Mouse (Mus musculus): Measurements from ENCODE around the gene Resf1. TPM values are rescaled to one million over a fixed set of nuclear protein-coding genes. Genes with fewer than 3 reads are reported as not detected.
"Not testable (repeated sequence)": the region's sequence is repeated elsewhere in the genome, so short reads cannot be mapped to it uniquely, and the experiment has no call there.

Resf1 gene
- polyA plus RNA-seq, 1 experiment from 2014 or later = 39.3 TPM

DNA sequence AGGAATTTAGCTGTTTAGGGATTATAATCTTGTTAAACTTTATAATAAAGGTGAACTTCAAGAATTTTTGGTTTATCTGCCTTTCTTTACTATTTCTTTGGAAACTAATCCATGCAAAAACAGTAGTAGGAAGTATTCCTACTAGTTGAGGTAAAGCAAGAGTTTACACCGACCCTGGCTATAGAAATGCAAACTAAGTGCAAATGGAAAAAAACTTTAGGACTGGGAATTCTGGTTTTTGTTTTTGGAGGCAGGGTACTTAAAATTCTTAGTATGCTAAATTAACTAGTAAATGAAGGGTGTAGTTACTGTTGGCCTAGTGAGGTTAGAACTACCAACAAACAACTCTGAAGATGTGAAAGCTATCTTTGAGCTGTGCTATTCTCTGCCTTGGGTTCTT is 3.0 kb downstream of the Resf1 start:
- Histone ChIP-seq H3K27ac (replicated peaks) (no peak overlapping the region), H3K9me3 (replicated peaks) (no peaks in the 10 kb centered on the region), H3K36me3 (peaks cover 53% of the 10 kb centered on the region), H3K4me1 (peaks cover 21% of the 10 kb centered on the region), H3K27me3 (ENCODE audit: low read depth, poor library complexity, severe bottlenecking) (no peaks in the 10 kb centered on the region), H3K4me3 (no peak overlapping the region)
- 74% methylated on average over 1 of the region's 1 CpGs for WGBS
- no peak for DNase-seq (ENCODE audit: low spot score)

DNA sequence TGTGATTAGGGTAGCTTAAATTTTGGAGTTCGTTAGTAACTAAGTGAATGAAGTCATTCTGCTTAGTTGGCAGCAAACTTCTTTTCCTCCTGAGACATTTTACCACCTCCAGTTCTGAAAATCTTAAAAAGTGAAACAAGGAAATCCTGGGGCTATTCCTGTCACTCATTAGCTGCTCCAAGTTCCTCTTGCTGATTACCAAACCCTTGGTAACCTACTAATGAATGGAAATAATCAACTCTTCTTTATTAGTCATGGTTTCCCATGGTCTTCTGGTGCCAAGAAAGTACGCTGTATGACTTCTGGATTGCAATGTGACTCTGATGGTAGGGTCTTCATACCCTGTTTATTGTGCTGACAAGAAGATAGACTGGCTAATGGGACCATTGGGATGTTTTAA is 5.7 kb downstream of the Resf1 start:
- no peaks in the 10 kb centered on the region for H3K27me3 ChIP-seq (ENCODE audit: low read depth, poor library complexity, severe bottlenecking)
- peaks cover 15% of the 10 kb centered on the region for H3K4me1 ChIP-seq
- peaks cover 76% of the 10 kb centered on the region for H3K36me3 ChIP-seq
- no peaks in the 10 kb centered on the region for H3K9me3 ChIP-seq (replicated peaks)
- no peak for DNase-seq (ENCODE audit: low spot score)
- no peak overlapping the region for H3K4me3 ChIP-seq
- H3K27ac ChIP-seq (replicated peaks) = no peak overlapping the region
- WGBS = 89% methylated on average over 2 of the region's 2 CpGs

DNA sequence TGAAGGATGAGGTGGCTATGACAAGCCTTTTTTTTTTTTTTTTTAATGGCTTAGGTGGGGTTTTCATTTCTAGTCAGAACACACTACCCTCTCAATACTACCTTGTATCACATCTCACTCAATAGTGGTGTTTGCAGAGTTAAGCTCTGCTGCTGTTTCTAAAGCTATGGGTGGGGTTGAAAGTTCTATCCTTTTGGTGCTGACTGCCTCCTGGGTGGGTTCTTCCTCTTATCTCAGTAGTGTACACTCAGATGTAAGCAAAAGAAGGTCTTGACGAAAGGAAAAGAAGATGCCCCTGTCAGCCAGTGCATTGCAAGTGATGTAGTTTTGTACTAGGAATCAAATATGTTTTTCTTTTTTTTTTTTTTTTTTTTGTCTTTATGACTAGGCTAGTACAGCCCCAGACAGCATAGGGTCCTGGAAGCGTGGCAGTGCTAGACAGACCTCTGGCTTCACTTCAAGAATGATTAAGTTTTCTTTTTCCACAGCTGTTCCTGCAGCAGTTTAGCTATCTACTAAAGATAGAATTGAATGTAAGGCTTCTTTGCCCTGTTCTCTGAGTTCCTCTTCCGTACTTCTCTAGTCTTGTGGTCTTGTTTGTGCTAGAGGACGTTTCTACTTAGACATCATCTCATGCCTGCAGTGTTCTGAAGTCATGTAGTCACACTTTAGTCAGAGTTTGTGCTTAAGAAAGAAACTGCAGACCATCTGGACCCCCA is 14.5 kb downstream of the Resf1 start:
- WGBS = 91% methylated on average over 4 of the region's 4 CpGs
- Histone ChIP-seq H3K4me1 (no peaks in the 10 kb centered on the region), H3K27me3 (ENCODE audit: low read depth, poor library complexity, severe bottlenecking) (no peaks in the 10 kb centered on the region), H3K4me3 (no peak overlapping the region), H3K27ac (replicated peaks) (no peak overlapping the region), H3K36me3 (peaks cover 97% of the 10 kb centered on the region), H3K9me3 (replicated peaks) (no peaks in the 10 kb centered on the region)
- DNase-seq (ENCODE audit: low spot score) = no peak

DNA sequence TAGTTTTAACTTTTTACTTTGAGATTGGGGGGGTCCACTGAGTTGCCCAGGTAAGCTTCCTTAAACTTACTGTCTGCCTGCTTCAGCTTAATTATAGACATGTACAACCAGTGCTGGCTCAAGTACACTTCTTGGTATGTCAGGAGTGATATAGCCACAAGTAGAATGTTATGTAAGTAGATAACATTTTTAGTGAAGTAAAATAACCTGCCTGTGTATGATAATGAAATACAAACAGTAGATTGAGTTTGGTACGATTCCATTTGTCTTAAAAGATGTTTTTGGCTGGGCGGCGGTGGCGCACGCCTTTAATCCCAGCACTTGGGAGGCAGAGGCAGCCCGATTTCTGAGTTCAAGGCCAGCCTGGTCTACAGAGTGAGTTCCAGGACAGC is 15.0 kb downstream of the Resf1 start:
- Histone ChIP-seq H3K4me1 (no peaks in the 10 kb centered on the region), H3K36me3 (peaks cover 99% of the 10 kb centered on the region), H3K4me3 (no peak overlapping the region), H3K27me3 (ENCODE audit: low read depth, poor library complexity, severe bottlenecking) (no peaks in the 10 kb centered on the region), H3K9me3 (replicated peaks) (no peaks in the 10 kb centered on the region), H3K27ac (replicated peaks) (no peak overlapping the region)
- DNase-seq (ENCODE audit: low spot score) = no peak
- 97% methylated on average over 6 of the region's 6 CpGs for WGBS

DNA sequence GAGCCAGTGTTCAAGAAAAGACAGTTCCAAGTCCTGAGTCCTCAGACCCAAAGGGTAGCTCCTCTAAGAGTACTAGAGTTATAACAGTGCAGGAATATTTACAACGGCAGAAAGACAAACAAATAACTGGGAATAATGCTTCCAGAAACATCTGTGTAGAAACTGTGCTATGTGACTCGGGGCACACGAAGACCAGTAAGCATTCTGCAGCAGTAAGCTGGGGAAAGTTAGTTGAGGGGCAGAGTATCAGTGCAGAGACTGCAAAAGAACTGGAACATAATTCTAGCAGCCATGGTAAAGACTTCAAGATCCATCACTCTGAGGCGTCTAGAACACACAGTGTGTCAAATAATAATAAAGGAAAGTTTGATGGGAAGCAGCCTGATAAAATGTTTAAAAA is 19.9 kb downstream of the Resf1 start:
- Histone ChIP-seq H3K36me3 (peaks cover 91% of the 10 kb centered on the region), H3K4me1 (no peaks in the 10 kb centered on the region), H3K27ac (replicated peaks) (no peak overlapping the region), H3K4me3 (no peak overlapping the region), H3K27me3 (ENCODE audit: low read depth, poor library complexity, severe bottlenecking) (no peaks in the 10 kb centered on the region), H3K9me3 (replicated peaks) (no peaks in the 10 kb centered on the region)
- DNase-seq (ENCODE audit: low spot score) = no peak
- WGBS = 94% methylated on average over 4 of the region's 4 CpGs

DNA sequence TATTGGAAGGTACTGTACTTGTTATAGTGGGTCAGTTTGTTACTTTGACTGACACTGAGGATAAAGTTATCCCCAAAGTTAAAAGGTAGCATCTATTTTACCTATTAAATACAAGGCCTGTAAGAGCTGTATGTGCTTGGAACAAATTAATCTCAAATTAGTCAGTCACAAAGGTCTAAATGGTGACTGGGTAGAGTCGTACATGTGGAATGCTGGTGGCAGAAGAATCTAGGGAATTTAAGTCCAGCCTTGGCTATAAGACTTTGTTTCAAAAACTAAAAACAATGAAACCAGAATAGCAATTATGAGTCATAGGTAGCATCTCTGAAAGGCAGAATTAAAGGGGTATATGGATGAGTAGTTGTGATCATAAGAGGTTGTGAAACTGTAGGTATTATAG is 21.1 kb downstream of the Resf1 start:
- 88% methylated on average over 1 of the region's 1 CpGs for WGBS
- H3K27ac ChIP-seq (replicated peaks) = no peak overlapping the region
- peaks cover 91% of the 10 kb centered on the region for H3K36me3 ChIP-seq
- no peaks in the 10 kb centered on the region for H3K27me3 ChIP-seq (ENCODE audit: low read depth, poor library complexity, severe bottlenecking)
- no peak for DNase-seq (ENCODE audit: low spot score)
- H3K4me3 ChIP-seq = no peak overlapping the region
- no peaks in the 10 kb centered on the region for H3K4me1 ChIP-seq
- no peaks in the 10 kb centered on the region for H3K9me3 ChIP-seq (replicated peaks)

DNA sequence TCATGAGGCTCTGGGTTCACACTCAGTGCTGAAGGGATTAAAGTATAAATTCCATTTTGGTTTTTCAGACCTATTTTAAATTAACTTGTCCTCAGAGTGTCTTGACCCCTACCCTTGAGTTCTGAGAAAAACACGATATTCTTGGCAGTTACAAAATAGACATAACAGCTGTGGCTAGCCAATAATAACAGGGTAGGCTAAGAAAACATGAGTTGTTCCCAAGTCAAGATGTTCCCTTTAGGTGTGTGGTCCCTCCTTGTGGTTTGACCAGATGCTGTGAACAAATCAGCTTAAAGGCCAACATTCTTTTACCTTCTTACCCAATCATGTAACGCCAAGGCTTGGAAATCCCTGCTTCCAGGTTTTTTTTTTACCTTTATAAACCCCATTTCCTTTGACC is 23.8 kb downstream of the Resf1 start:
- WGBS = 93% methylated on average over 2 of the region's 2 CpGs
- Histone ChIP-seq H3K4me3 (no peak overlapping the region), H3K9me3 (replicated peaks) (no peaks in the 10 kb centered on the region), H3K4me1 (no peaks in the 10 kb centered on the region), H3K27me3 (ENCODE audit: low read depth, poor library complexity, severe bottlenecking) (no peaks in the 10 kb centered on the region), H3K27ac (replicated peaks) (no peak overlapping the region), H3K36me3 (peaks cover 82% of the 10 kb centered on the region)
- no peak for DNase-seq (ENCODE audit: low spot score)

DNA sequence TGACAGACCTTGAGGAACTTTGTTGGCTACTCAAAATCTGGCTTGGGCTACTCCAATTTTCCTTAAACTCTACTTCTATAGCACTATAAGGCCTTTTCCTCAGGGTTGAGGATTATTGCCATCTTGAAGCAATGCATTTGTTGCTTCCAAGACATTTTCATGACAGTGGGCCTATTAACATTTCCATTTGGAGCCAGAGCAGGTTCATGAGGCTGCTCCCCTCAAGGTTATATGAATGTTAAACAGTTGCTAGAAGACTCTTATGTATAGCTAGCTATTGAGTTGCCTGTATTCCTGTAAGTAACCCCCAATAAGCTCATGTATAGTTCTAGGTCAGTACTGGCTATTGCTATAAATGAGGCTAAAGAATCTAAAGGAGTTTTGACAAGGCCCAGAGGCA is 28.8 kb downstream of the Resf1 start:
- Histone ChIP-seq H3K36me3 (peaks cover 41% of the 10 kb centered on the region), H3K4me1 (no peaks in the 10 kb centered on the region), H3K27me3 (ENCODE audit: low read depth, poor library complexity, severe bottlenecking) (no peaks in the 10 kb centered on the region), H3K9me3 (replicated peaks) (peaks cover 9% of the 10 kb centered on the region; the same call in 1 of the 2 replicates), H3K27ac (replicated peaks) (no peak overlapping the region), H3K4me3 (no peak overlapping the region)
- no peak for DNase-seq (ENCODE audit: low spot score)

DNA sequence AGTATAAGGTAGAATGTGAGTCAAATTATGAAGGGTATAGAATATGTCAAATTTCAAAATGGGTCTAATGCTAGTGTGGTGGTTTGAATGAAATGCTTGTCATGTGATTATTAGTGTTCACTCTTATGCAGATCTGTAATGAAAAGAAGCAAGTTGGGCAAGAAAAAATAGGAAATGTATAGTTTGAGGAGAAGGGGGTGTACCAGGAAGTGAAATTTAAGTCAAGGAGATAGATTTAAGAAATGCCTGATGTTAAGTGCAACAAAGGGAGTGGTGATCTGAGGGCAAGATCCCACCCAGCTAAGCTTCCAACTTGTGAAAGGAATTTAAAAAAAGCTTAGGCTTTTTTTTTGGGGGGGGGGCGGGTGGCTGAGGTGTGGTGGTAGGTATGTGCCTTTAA is 29.4 kb downstream of the Resf1 start:
- Histone ChIP-seq H3K9me3 (replicated peaks) (peaks cover 9% of the 10 kb centered on the region; the same call in 1 of the 2 replicates), H3K27me3 (ENCODE audit: low read depth, poor library complexity, severe bottlenecking) (no peaks in the 10 kb centered on the region), H3K36me3 (peaks cover 35% of the 10 kb centered on the region), H3K4me1 (no peaks in the 10 kb centered on the region), H3K4me3 (no peak overlapping the region), H3K27ac (replicated peaks) (no peak overlapping the region)
- 90% methylated on average over 1 of the region's 1 CpGs for WGBS
- DNase-seq (ENCODE audit: low spot score) = no peak

DNA sequence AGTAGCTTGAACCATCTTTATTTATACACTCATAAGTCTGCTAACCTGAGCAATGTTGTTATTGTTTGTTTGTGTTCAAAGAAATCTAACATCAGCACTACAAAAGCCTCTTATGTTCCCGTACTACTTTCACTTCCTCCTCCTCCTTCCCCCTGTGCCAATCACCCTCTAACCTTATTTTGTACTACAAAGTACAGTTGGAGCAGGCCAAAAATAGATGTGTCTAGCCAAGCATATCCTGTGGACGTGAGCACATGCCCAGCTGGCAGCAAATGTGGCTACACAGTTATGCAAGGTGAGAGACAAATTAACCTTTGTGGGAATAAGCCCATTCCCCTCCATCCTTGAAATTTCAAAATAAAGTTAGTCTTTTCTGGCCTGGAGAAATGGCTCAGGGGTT is 34.6 kb downstream of the Resf1 start:
- 80% methylated on average over 2 of the region's 2 CpGs for WGBS

DNA sequence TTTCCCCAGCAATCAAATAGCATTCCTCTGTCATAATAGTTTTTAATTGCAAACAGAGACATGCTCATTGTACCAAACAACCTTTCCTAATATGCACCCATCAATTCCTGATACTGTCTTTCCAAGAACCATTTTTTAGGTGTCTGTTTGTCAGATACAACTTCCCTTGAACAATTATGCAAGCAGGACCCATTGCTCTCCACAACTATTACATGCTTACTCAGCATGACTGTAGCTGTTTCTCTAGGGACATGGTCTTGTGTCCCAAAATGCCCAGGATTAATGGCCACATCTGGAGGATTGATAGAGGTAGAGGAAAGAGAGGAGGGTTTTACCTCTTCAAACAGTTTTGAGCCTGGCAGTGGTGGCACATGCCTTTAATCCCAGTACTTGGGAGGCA is 35.2 kb downstream of the Resf1 start:
- Histone ChIP-seq H3K4me1 (no peaks in the 10 kb centered on the region), H3K9me3 (replicated peaks) (peaks cover 9% of the 10 kb centered on the region; the same call in 1 of the 2 replicates), H3K27me3 (ENCODE audit: low read depth, poor library complexity, severe bottlenecking) (no peaks in the 10 kb centered on the region), H3K27ac (replicated peaks) (no peak overlapping the region), H3K36me3 (no peaks in the 10 kb centered on the region; the same call in 1 of the 2 replicates), H3K4me3 (no peak overlapping the region)
- DNase-seq (ENCODE audit: low spot score) = no peak

More for the DNA sequence above, 34.6 kb downstream of the Resf1 start:
- Histone ChIP-seq H3K27ac (replicated peaks) (no peak overlapping the region), H3K9me3 (replicated peaks) (peaks cover 9% of the 10 kb centered on the region; the same call in 1 of the 2 replicates), H3K36me3 (no peaks in the 10 kb centered on the region; the same call in 1 of the 2 replicates), H3K27me3 (ENCODE audit: low read depth, poor library complexity, severe bottlenecking) (no peaks in the 10 kb centered on the region), H3K4me3 (no peak overlapping the region), H3K4me1 (no peaks in the 10 kb centered on the region)
- DNase-seq (ENCODE audit: low spot score) = no peak

DNA sequence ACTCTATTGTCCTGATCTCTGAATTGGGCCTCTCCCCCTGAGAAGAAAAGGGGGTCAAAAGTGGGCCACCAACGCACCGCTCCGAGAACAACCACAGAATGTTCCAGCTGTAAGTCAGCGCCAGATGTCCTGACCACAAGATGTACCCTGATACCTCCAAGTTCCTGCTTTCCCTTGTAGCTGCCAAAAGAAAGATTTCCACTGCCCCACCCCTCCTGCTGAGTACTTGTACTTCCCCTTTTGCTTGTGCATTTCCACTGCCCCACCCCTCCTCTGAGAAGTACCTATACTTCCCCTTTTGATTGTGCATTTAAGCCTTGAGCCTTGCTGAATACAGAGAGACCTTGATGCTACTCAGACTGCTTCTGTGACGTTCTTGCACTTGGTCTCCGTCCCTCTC is 39.0 kb downstream of the Resf1 start:
- not testable (repeated sequence) for H3K27me3 ChIP-seq (ENCODE audit: low read depth, poor library complexity, severe bottlenecking); H3K4me3 ChIP-seq; H3K36me3 ChIP-seq; H3K9me3 ChIP-seq (replicated peaks); H3K27ac ChIP-seq (replicated peaks); DNase-seq (ENCODE audit: low spot score); H3K4me1 ChIP-seq
- 94% methylated on average over 6 of the region's 6 CpGs for WGBS

DNA sequence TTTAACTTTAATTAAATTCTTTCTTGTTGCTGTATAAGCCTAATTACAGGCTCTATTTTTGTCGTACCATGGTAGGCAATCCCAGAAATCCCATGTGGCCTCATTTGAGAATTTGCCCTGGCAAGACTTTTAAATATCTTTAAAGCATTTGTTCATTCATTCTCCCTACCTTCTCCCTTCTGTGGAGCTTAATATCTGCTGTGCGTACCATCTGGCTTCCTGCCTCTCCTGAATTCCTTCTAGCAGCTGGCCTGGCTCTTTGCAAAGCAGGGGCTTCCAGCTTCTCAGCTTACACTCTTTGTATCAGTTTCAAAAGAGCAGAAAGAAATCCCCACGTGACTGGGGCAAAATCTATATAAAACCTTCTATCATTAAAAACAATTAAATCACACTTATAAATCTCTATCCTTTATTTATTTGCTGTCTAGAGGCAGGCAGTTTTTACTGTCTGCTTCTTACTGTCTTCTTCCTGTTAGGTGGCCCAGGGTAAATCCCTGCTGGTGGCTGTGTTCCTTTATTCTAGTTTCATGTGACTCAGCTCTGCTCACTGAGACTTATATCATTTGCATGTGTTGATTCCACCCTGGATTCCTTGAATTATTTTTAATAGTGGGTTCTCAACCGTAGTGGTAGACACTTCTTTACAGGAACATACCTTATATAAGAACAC is 45.7 kb downstream of the Resf1 start:
- DNase-seq (ENCODE audit: low spot score) = no peak
- Histone ChIP-seq H3K27ac (replicated peaks) (no peak overlapping the region), H3K27me3 (ENCODE audit: low read depth, poor library complexity, severe bottlenecking) (no peaks in the 10 kb centered on the region), H3K4me3 (no peak overlapping the region), H3K9me3 (replicated peaks) (no peaks in the 10 kb centered on the region; the same call in 1 of the 2 replicates), H3K4me1 (no peaks in the 10 kb centered on the region), H3K36me3 (no peaks in the 10 kb centered on the region)
- WGBS = 66% methylated on average over 4 of the region's 4 CpGs

All from midbrain, embryonic 10.5 days (tissue).